Mouse (Mus musculus) embryonic facial prominence, embryonic 13.5 days (tissue): ENCODE data around the gene Olfr1222. TPM values are rescaled to one million over a fixed set of nuclear protein-coding genes. Genes with fewer than 3 reads are reported as not detected.
"Not testable (repeated sequence)": the region's sequence is repeated elsewhere in the genome, so short reads cannot be mapped to it uniquely, and the experiment has no call there.

ENCODE experiments used
- ATAC-seq: fragments of 200-750 bp; cut with Nextera tagmentation; 2 replicates; pipeline ENCODE4 v1.8.0; 2017; ENCODE audit warnings: low read depth; ENCODE audit not compliant: insufficient number of reproducible peaks, insufficient read depth, low FRiP score, low TSS enrichment
- H3K27ac ChIP-seq: fragments of 300-500 bp; sonication (generic); 2 replicates; pipeline ENCODE4 v1.5.1; 2015; ENCODE audit warnings: moderate library complexity, mild to moderate bottlenecking, inconsistent platforms
- H3K27me3 ChIP-seq: fragments of 300-500 bp; sonication (generic); 2 replicates; pipeline ENCODE4 v1.6.1; 2015; ENCODE audit warnings: mild to moderate bottlenecking, inconsistent platforms
- H3K36me3 ChIP-seq: fragments of 300-500 bp; sonication (generic); 2 replicates; pipeline ENCODE4 v1.6.1; 2015; ENCODE audit warnings: mild to moderate bottlenecking, inconsistent platforms
- H3K4me1 ChIP-seq: fragments of 300-500 bp; sonication (generic); 2 replicates; pipeline ENCODE4 v1.6.1; 2015; ENCODE audit warnings: inconsistent platforms
- H3K4me2 ChIP-seq: fragments of 300-500 bp; sonication (generic); 2 replicates; pipeline ENCODE4 v1.6.1; 2015; ENCODE audit warnings: moderate library complexity, mild to moderate bottlenecking, inconsistent platforms
- H3K4me3 ChIP-seq: fragments of 300-500 bp; sonication (generic); 2 replicates; pipeline ENCODE4 v1.5.1; 2015; ENCODE audit warnings: mild to moderate bottlenecking, inconsistent platforms
- H3K9ac ChIP-seq: fragments of 300-500 bp; sonication (generic); 2 replicates; pipeline ENCODE4 v1.6.1; 2015; ENCODE audit warnings: mild to moderate bottlenecking, inconsistent platforms
- H3K9me3 ChIP-seq: fragments of 300-500 bp; sonication (generic); 2 replicates; pipeline ENCODE4 v1.6.1; 2016; ENCODE audit warnings: inconsistent platforms
- WGBS: fragments of 180-500 bp; shearing (Covaris S2); methylation state at CpG from one replicate; pipeline ENCODE4 v1.1.7; 2015; ENCODE audit warnings: mixed read lengths; 5-methylcytosine and 5-hydroxymethylcytosine counted together
- polyA plus RNA-seq: library from polyadenylated mRNA; unstranded; fragments of >200 nt; fragmentation: Nextera tagmentation; extraction: Ambion mirVana; gene quantifications from 2 replicates; pipeline ENCODE4 v1.2.1, GENCODE M21; 2015

Olfr1222 gene
- not detected in 2 replicates for polyA plus RNA-seq

DNA sequence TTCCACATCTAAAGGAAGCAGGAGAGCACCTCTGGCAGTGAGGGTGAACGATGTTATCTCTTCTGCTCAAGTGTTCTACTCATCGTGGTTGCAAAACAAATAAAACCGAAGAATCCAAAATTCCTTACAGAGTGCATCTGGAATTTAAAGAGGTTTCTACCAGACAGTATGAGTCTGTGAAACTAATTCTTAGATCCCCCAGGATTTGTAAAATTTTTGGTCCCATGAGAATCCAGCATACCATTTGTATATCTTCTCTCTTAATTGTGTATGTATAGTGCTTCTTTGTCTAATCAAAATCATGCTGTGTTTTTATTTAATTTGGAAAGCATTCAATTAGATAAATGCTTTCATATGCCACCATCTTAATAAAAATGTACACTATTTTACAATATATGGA, at the start of gene Olfr1222:
TSS of gene Olfr1222 (minus strand) at position 101 of the 400 bp plus-strand sequence.
- Histone ChIP-seq H3K4me2 (no peak within 1 kb of the TSS), H3K27ac (no peak within 1 kb of the TSS), H3K27me3 (no peaks in the 10 kb centered on the region), H3K4me1 (no peaks in the 10 kb centered on the region), H3K9ac (no peak within 1 kb of the TSS), H3K9me3 (no peaks in the 10 kb centered on the region), H3K4me3 (no peak within 1 kb of the TSS), H3K36me3 (no peaks in the 10 kb centered on the region)
- ATAC-seq, result no peak
- WGBS, result 71% methylated on average over 3 of the region's 3 CpGs

DNA sequence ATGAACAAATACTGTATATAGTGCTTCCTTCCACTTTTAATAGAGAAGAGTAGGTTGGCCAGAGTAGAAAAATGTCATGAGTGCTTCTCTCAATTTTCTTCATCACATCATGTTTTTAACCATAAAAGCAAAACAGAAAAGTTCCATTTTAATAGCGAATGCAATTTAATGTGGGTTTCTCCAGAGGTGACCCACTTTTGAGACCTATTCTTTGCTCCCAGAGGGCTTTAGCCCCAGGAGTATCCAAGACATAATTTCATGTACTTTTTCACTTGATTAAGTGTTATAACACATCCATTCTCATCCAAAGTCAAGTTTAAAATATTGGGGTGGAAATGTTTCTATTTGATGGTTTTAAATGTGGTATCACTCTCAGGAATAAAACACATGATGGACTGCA, 41.7 kb upstream of the Olfr1222 start, which contains the start of gene Olfr1225:
TSS of gene Olfr1225 (minus strand) at position 101 of the 400 bp plus-strand sequence.
- ATAC-seq, result no peak
- WGBS, result 83% methylated on average over 1 of the region's 1 CpGs
- Histone ChIP-seq H3K27ac (no peak within 1 kb of the TSS), H3K4me3 (no peak within 1 kb of the TSS), H3K27me3 (no peaks in the 10 kb centered on the region), H3K4me2 (no peak within 1 kb of the TSS), H3K4me1 (no peaks in the 10 kb centered on the region), H3K9ac (no peak within 1 kb of the TSS), H3K9me3 (no peaks in the 10 kb centered on the region), H3K36me3 (no peaks in the 10 kb centered on the region)

DNA sequence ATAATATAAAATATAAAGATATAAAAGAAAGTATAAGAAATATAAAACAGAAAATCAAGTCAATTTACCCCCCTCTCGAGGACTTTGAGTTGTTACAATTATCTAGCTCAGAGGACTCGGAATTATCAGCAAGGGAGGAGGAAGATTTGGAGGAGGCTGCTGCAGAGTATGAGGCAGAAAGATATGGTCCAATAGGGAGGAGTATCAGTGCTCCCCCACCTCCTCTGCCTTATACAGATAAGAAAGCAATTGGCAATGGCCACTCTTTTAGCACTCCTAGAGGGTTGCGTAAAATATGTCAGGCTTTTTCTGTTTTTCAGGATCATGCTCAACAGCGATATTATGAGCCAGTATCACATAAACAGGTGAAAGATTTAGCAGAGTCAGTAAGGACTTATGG, 31.9 kb upstream of the Olfr1222 start:
- 85% methylated on average over 4 of the region's 4 CpGs for WGBS
- not testable (repeated sequence) for H3K27ac ChIP-seq

DNA sequence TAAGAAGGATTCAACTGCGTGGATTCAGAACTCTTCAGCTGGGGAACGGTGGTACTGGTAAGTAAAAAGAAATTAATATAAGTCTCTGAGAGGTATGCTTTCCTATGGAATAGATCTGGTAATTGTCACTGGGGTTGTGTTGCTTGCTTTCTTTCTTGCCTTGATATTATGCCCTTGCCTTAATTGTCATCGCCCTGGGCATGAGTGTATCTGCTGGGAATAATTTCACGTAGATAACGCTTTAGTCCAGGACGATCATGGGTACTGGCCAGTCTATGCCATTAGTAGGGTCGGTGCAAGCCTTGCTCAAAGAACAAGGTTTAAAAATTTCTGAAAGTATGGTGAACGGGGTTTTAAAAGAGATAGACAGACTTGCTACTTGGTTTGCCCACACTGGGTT, 31.1 kb upstream of the Olfr1222 start, which contains the start of gene Olfr1224-ps1:
TSS of gene Olfr1224-ps1 (minus strand) at position 101 of the 400 bp plus-strand sequence.
- not testable (repeated sequence) for H3K9ac ChIP-seq, H3K4me2 ChIP-seq, H3K4me3 ChIP-seq, H3K4me1 ChIP-seq, H3K27ac ChIP-seq, H3K36me3 ChIP-seq, ATAC-seq, H3K9me3 ChIP-seq, H3K27me3 ChIP-seq
- 93% methylated on average over 8 of the region's 8 CpGs for WGBS

More for the DNA sequence above, 31.9 kb upstream of the Olfr1222 start:
- H3K4me2 ChIP-seq, H3K4me3 ChIP-seq, H3K9me3 ChIP-seq, H3K36me3 ChIP-seq, H3K9ac ChIP-seq, ATAC-seq, H3K27me3 ChIP-seq, H3K4me1 ChIP-seq: not testable (repeated sequence)

DNA sequence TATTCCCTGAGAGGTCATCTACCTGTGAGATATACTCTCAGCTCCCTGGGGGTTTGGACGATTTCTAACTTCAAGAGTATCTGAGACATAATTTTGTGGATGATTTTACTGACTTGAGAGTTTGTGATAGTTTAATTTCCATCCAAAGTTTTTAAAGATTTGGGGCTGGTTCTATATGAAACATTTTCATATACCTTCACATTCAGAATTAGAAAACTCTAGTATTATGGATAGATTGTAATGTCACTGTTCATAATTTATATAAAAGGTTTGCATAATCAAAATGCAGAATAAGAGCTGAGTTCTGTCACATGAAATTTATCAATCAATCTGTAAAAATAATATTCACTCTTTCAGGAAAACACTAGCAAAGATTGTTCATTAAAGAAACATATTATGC, 18.6 kb upstream of the Olfr1222 start, which contains the start of gene Olfr1223:
TSS of gene Olfr1223 (minus strand) at position 101 of the 400 bp plus-strand sequence.
- Histone ChIP-seq H3K4me1 (no peaks in the 10 kb centered on the region), H3K27ac (no peak within 1 kb of the TSS), H3K9ac (no peak within 1 kb of the TSS), H3K4me3 (no peak within 1 kb of the TSS), H3K36me3 (no peaks in the 10 kb centered on the region), H3K4me2 (no peak within 1 kb of the TSS), H3K9me3 (no peaks in the 10 kb centered on the region), H3K27me3 (no peaks in the 10 kb centered on the region)
- ATAC-seq, result no peak
- 70% methylated on average over 1 of the region's 1 CpGs for WGBS

DNA sequence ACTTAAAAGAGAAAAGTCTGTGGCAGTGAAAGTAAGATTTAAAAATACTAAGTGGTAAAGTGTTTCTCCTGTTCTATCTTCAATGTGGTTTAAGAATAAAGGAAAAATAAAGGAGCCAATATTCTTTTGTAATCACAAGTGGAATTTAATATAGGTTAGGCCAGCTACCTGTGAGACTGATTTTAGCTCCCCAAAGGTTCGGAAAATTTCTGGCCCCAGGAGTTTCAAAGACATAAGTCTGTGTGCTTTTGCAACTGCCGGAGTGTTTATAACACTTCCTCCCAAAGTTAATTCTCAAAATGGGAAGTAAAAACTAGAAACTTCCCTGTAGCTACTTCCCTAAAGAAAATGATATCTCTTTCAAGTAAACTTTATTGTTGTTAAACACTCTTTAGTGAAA, 15.7 kb downstream of the Olfr1222 start, which contains the start of gene Olfr1221:
TSS of gene Olfr1221 (minus strand) at position 101 of the 400 bp plus-strand sequence.
- H3K9ac ChIP-seq, result no peak within 1 kb of the TSS

DNA sequence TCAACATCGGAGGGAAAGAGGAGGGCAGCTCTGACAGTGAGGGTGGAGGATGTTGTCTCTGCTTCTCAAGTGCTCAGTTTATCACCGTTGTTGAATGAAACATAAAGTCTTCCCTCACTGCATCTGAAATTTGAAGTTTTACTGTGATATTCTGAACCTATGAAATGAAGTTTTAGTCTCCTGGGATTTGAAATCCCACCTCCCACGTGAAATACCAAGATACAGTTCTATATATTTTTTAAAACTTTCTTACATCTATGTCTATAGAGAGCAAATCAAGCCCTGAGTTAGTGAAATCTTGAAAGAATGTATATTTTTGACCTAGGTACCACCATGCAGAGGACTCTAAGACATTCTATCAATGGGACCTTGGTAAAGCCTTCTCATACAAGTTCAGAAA, 26.1 kb downstream of the Olfr1222 start, which contains the start of gene Olfr1220:
TSS of gene Olfr1220 (minus strand) at position 101 of the 400 bp plus-strand sequence.
- Histone ChIP-seq H3K9me3 (no peaks in the 10 kb centered on the region), H3K4me1 (no peaks in the 10 kb centered on the region), H3K36me3 (no peaks in the 10 kb centered on the region), H3K4me3 (no peak within 1 kb of the TSS), H3K27me3 (no peaks in the 10 kb centered on the region), H3K9ac (no peak within 1 kb of the TSS), H3K4me2 (no peak within 1 kb of the TSS), H3K27ac (no peak within 1 kb of the TSS)
- WGBS, result 75% methylated on average over 3 of the region's 3 CpGs
- no peak for ATAC-seq

More for the DNA sequence above, 15.7 kb downstream of the Olfr1222 start, which contains the start of gene Olfr1221:
- no peaks in the 10 kb centered on the region for H3K9me3 ChIP-seq
- no peaks in the 10 kb centered on the region for H3K36me3 ChIP-seq
- no peak for ATAC-seq
- H3K4me1 ChIP-seq, result no peaks in the 10 kb centered on the region
- H3K27ac ChIP-seq, result no peak within 1 kb of the TSS
- H3K4me3 ChIP-seq, result no peak within 1 kb of the TSS
- 85% methylated on average over 2 of the region's 2 CpGs for WGBS
- no peak within 1 kb of the TSS for H3K4me2 ChIP-seq
- no peaks in the 10 kb centered on the region for H3K27me3 ChIP-seq

DNA sequence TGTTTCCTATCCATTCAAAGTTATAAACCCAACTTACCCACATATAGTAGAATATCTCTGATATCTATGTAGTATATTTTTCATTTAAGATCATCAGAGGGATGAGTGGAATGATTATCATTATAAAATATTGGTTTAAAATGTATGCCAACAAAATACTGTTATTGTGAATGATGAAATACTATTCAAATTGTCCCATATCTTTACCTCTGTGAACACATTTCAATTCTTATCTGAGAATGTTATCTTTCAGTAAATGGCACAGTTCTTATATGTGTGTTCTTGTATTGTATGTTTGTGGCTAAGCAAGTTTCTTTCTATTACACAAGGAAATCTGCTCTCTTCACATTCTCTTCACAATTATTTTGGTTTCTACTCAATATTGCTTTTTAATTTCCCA, 27.2 kb downstream of the Olfr1222 start:
- H3K9ac ChIP-seq, result no peak overlapping the region
- no peak overlapping the region for H3K4me2 ChIP-seq
- H3K4me3 ChIP-seq, result no peak overlapping the region
- no peaks in the 10 kb centered on the region for H3K4me1 ChIP-seq
- H3K27me3 ChIP-seq, result no peaks in the 10 kb centered on the region
- H3K27ac ChIP-seq, result no peak overlapping the region
- ATAC-seq, result no peak
- no peaks in the 10 kb centered on the region for H3K36me3 ChIP-seq
- no peaks in the 10 kb centered on the region for H3K9me3 ChIP-seq

DNA sequence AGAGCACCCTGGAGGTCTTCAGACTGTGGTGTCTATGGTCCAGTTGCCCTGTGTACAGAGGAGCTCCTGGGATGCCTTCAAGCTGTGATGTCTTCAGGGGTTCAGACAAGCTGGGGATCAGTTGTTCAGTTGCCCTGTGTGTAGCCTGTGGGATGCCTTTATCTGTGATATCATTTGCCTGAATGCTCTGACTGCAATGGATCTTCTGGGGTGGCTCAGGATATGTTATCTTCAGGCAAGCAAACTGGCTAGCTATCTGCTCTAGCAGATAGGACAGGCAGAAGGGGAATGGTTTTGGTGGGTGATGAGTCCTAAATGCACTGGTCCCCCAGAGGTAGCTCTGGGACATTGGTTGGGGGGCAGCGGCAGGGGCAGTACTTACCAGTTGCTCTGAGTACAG, 39.0 kb downstream of the Olfr1222 start:
- H3K4me2 ChIP-seq, result no peak overlapping the region
- no peaks in the 10 kb centered on the region for H3K4me1 ChIP-seq
- no peaks in the 10 kb centered on the region for H3K36me3 ChIP-seq
- no peak overlapping the region for H3K27ac ChIP-seq
- no peaks in the 10 kb centered on the region for H3K9me3 ChIP-seq
- ATAC-seq, result no peak
- H3K4me3 ChIP-seq, result no peak overlapping the region
- no peak overlapping the region for H3K9ac ChIP-seq
- WGBS, result 90% methylated on average over 1 of the region's 1 CpGs
- H3K27me3 ChIP-seq, result no peaks in the 10 kb centered on the region

DNA sequence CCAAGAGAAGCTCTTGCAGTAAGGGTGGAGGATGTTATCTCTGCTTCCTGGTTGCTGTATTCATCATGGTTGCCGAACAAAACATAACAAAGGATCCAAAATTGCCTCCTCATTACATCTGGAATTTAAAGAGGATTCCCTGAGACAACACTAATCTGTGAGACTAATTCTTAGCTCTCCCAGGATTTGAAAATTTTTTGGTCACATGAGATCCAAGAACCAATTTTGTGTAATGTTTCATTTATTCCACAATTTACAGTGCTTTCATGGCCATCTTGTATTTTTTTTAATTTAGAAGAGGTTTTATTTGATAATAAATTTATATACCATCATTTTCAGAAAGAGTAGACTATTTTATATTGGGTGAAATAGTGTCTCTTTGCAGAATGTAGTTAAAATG, 49.4 kb downstream of the Olfr1222 start, which contains the start of gene Olfr1219:
TSS of gene Olfr1219 (minus strand) at position 101 of the 400 bp plus-strand sequence.
- H3K9ac ChIP-seq, result no peak within 1 kb of the TSS
- H3K36me3 ChIP-seq, result no peaks in the 10 kb centered on the region
- no peak within 1 kb of the TSS for H3K4me2 ChIP-seq
- H3K4me1 ChIP-seq, result no peaks in the 10 kb centered on the region
- no peak within 1 kb of the TSS for H3K4me3 ChIP-seq
- no peak within 1 kb of the TSS for H3K27ac ChIP-seq
- ATAC-seq, result no peak
- H3K9me3 ChIP-seq, result no peaks in the 10 kb centered on the region
- no peaks in the 10 kb centered on the region for H3K27me3 ChIP-seq
- 56% methylated on average over 1 of the region's 1 CpGs for WGBS

DNA sequence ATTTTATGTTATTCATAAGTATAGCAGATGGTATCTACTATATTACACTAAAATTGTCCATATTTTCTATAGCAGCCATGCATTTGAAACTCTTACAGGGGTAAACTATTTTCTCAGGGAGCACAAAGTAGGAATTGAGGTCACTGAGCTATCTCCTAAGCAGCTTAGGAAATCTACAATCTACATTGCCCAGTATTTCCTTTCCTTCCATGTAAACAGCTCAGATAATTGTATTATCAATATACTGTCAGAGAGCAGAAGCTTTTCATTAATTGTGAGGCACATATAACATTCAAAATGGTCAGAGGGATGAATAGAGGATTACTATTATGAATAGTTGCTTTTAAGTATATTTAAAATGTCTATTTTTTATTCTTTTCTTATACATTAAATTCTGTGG, 51.4 kb downstream of the Olfr1222 start:
- Histone ChIP-seq H3K27me3 (no peaks in the 10 kb centered on the region), H3K27ac (no peak overlapping the region), H3K4me2 (no peak overlapping the region), H3K9ac (no peak overlapping the region), H3K4me3 (no peak overlapping the region), H3K4me1 (no peaks in the 10 kb centered on the region), H3K36me3 (no peaks in the 10 kb centered on the region), H3K9me3 (no peaks in the 10 kb centered on the region)
- no peak for ATAC-seq
